Mouse (Mus musculus): ENCODE measurements at regions not wholly inside any gene's neighbourhood (a gene's known extent, or its start where the extent isn't known, plus 50 kb on each side); places are given as distances from the start of the nearest gene placed in this dataset.

DNA sequence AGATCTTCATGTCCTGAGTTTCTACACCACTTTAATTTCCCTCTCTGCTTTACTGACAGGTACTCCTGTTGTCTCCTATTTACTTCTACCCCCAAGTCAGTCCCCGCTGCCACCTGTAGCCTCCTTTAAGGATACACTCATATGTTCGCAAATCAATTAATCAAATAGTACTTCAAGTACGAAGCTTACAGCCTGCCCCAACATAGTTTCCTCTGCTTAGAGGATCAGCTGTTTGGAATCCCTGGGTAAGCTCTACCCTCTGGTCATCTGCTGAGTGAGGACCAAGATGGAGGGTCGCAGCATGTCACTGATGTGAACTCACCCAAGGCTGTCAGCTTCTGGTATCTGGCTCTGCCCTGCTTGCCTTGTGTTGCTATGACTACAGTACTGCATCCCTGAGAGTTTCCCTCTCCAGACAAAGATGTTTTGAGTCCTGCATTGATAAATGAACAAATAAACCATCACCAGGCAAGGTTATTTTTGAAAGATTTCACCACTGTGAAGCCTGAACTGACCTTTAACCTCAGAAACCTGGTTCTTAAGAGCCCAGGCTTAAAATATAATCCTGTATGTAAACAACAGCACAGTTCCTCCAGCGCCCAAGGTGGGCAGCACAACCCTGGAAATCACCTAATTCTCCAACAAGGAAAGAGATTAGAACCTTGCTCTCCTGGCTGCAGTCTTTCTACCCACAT is 159.6 kb upstream of the Foxq1 start:
- WGBS: 70% methylated on average over 5 of the region's 5 CpGs
- Histone ChIP-seq H3K9me3 (replicated peaks; ENCODE audit: control insufficient read depth, low read length) (no peaks in the 10 kb centered on the region), H3K9ac (replicated peaks; ENCODE audit: low read depth, low read length) (no peak overlapping the region), H3K36me3 (replicated peaks; ENCODE audit: control insufficient read depth, insufficient read depth, low read length) (no peaks in the 10 kb centered on the region), H3K4me1 (ENCODE audit: control insufficient read depth, insufficient read depth) (no peaks in the 10 kb centered on the region), H3K4me2 (ENCODE audit: low read depth, low read length) (no peak overlapping the region), H3K27me3 (ENCODE audit: control insufficient read depth, insufficient read depth, low read length) (no peaks in the 10 kb centered on the region), H3K27ac (ENCODE audit: low read depth) (no peak overlapping the region), H3K4me3 (ENCODE audit: low read depth, low read length) (no peak overlapping the region)
- no peak for ATAC-seq (ENCODE audit: insufficient read depth, low read depth)
- TF ChIP-seq EP300 (IDR thresholded peaks at IDR 0.05; ENCODE audit: low read depth): no peak
- no peak for TF ChIP-seq CTCF (IDR thresholded peaks at IDR 0.05; ENCODE audit: low read depth)
- DNase-seq (ENCODE audit: low spot score): no peak

DNA sequence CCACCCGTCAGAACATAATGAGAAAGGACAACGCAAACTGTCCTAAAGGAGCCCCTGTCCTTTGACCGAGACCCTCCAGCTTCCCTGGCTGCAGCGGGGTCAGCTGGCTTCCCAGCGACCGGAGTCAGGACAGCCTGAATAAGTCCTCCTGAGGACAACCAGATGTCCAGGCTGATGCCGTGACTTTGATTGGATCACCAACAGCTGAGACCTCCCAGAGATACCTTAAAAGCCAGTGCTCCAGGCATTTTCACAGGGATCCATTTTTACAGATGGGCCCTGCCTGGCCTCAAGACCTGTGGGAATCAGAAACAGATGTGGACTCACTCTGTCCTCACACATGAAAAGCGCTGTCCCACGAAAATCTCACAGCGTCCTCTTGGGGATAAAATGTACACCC is 158.7 kb upstream of the Foxq1 start:
- Histone ChIP-seq H3K36me3 (replicated peaks; ENCODE audit: control insufficient read depth, insufficient read depth, low read length) (no peaks in the 10 kb centered on the region), H3K27ac (ENCODE audit: low read depth) (no peak overlapping the region), H3K4me3 (ENCODE audit: low read depth, low read length) (no peak overlapping the region), H3K4me1 (ENCODE audit: control insufficient read depth, insufficient read depth) (no peaks in the 10 kb centered on the region), H3K9me3 (replicated peaks; ENCODE audit: control insufficient read depth, low read length) (no peaks in the 10 kb centered on the region), H3K4me2 (ENCODE audit: low read depth, low read length) (no peak overlapping the region), H3K9ac (replicated peaks; ENCODE audit: low read depth, low read length) (no peak overlapping the region), H3K27me3 (ENCODE audit: control insufficient read depth, insufficient read depth, low read length) (no peaks in the 10 kb centered on the region)
- TF ChIP-seq CTCF (IDR thresholded peaks at IDR 0.05; ENCODE audit: low read depth): no peak
- no peak for TF ChIP-seq EP300 (IDR thresholded peaks at IDR 0.05; ENCODE audit: low read depth)
- 62% methylated on average over 10 of the region's 10 CpGs for WGBS
- ATAC-seq (ENCODE audit: insufficient read depth, low read depth) (no peak), DNase-seq (ENCODE audit: low spot score) (no peak)

DNA sequence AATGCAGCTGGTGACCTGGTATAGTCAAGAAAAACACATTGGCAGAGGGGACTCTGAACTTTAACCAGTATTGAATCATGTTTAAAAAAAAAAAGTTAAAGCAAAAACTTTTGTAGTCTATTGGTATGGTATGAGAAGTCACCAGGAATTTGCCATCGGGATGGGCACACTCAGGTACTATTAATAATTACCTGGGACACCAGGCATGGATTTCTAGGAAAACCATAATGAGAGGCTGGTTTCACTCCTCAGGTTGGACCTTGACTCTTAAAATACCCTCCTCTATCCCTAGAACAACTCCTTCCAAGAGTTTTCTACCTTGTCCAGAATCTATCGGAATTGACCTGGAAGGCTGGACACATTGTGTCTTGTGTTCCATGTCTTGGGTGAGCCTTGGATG is 155.5 kb upstream of the Foxq1 start:
- no peaks in the 10 kb centered on the region for H3K27me3 ChIP-seq (ENCODE audit: control insufficient read depth, insufficient read depth, low read length)
- no peaks in the 10 kb centered on the region for H3K4me1 ChIP-seq (ENCODE audit: control insufficient read depth, insufficient read depth)
- no peak for TF ChIP-seq CTCF (IDR thresholded peaks at IDR 0.05; ENCODE audit: low read depth)
- no peak for TF ChIP-seq EP300 (IDR thresholded peaks at IDR 0.05; ENCODE audit: low read depth)
- H3K9ac ChIP-seq (replicated peaks; ENCODE audit: low read depth, low read length): no peak overlapping the region
- no peak overlapping the region for H3K4me2 ChIP-seq (ENCODE audit: low read depth, low read length)
- H3K4me3 ChIP-seq (ENCODE audit: low read depth, low read length): no peak overlapping the region
- ATAC-seq (ENCODE audit: insufficient read depth, low read depth) (no peak), DNase-seq (ENCODE audit: low spot score) (no peak)
- no peaks in the 10 kb centered on the region for H3K9me3 ChIP-seq (replicated peaks; ENCODE audit: control insufficient read depth, low read length)
- WGBS: 94% methylated on average over 2 of the region's 2 CpGs
- H3K36me3 ChIP-seq (replicated peaks; ENCODE audit: control insufficient read depth, insufficient read depth, low read length): no peaks in the 10 kb centered on the region
- H3K27ac ChIP-seq (ENCODE audit: low read depth): no peak overlapping the region

DNA sequence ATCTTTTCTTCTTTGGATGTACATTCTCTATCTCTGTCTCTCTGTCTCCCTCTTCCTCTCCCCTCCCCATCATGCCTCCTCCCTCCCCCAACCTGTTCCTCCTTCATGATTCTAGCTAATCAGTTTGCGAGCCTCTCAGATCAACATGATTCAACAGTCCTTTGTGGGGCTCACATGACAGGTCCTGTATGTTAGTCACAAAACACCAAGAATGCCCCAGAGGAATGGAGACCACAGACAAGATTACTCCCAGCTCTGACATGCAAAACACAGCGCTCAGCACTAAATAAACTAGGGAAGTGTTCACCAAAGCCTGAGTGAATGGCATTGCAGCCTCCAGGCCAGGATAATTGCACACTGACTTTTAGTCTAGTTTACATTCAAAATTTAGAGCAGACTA is 150.6 kb upstream of the Foxq1 start:
- ATAC-seq (ENCODE audit: insufficient read depth, low read depth): no peak
- Histone ChIP-seq H3K9me3 (replicated peaks; ENCODE audit: control insufficient read depth, low read length) (no peaks in the 10 kb centered on the region), H3K27me3 (ENCODE audit: control insufficient read depth, insufficient read depth, low read length) (no peaks in the 10 kb centered on the region), H3K4me1 (ENCODE audit: control insufficient read depth, insufficient read depth) (no peaks in the 10 kb centered on the region), H3K36me3 (replicated peaks; ENCODE audit: control insufficient read depth, insufficient read depth, low read length) (no peaks in the 10 kb centered on the region), H3K27ac (ENCODE audit: low read depth) (no peak overlapping the region), H3K9ac (replicated peaks; ENCODE audit: low read depth, low read length) (no peak overlapping the region), H3K4me3 (ENCODE audit: low read depth, low read length) (no peak overlapping the region), H3K4me2 (ENCODE audit: low read depth, low read length) (no peak overlapping the region)
- no peak for DNase-seq (ENCODE audit: low spot score)
- WGBS: 78% methylated on average over 2 of the region's 2 CpGs
- TF ChIP-seq CTCF (IDR thresholded peaks at IDR 0.05; ENCODE audit: low read depth): no peak
- no peak for TF ChIP-seq EP300 (IDR thresholded peaks at IDR 0.05; ENCODE audit: low read depth)

DNA sequence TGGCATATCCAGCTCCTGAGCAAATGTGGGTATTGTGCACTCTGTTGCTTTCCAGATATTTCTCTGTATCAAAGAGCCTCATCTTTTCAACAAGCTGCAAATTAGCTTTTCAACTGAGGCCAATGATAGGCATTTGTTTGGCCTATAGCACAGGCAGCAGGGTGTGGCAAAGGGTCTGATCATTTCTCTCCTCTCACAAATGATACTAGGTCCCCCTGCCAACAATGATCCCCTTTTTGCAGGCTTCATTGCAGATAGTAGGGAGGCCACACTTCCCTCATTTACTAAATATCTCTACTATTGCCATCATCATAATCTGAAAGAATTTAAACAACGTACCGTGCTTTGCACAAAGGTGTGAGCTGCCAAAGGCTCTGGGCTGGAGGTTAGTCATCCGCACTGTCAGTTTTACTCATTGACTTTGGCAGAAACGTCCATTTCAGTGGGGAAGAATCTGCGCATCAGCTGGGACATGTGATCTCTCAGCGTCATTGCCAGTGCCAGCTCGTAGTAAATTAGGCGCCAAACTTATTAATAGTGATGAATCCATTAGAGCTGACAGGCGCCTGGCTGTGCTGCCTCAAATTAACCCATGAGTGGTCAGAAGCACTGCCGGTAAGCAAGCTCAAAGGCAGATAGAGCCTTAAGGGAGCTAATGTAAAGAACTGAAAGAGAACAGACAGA is 147.4 kb upstream of the Foxq1 start:
- TF ChIP-seq CTCF (IDR thresholded peaks at IDR 0.05; ENCODE audit: low read depth) (no peak), EP300 (IDR thresholded peaks at IDR 0.05; ENCODE audit: low read depth) (no peak)
- Histone ChIP-seq H3K9me3 (replicated peaks; ENCODE audit: control insufficient read depth, low read length) (no peaks in the 10 kb centered on the region), H3K27ac (ENCODE audit: low read depth) (no peak overlapping the region), H3K4me1 (ENCODE audit: control insufficient read depth, insufficient read depth) (no peaks in the 10 kb centered on the region), H3K4me3 (ENCODE audit: low read depth, low read length) (no peak overlapping the region), H3K9ac (replicated peaks; ENCODE audit: low read depth, low read length) (no peak overlapping the region), H3K36me3 (replicated peaks; ENCODE audit: control insufficient read depth, insufficient read depth, low read length) (no peaks in the 10 kb centered on the region), H3K4me2 (ENCODE audit: low read depth, low read length) (no peak overlapping the region), H3K27me3 (ENCODE audit: control insufficient read depth, insufficient read depth, low read length) (no peaks in the 10 kb centered on the region)
- ATAC-seq (ENCODE audit: insufficient read depth, low read depth): no peak
- 45% methylated on average over 10 of the region's 10 CpGs for WGBS
- DNase-seq (ENCODE audit: low spot score): no peak

DNA sequence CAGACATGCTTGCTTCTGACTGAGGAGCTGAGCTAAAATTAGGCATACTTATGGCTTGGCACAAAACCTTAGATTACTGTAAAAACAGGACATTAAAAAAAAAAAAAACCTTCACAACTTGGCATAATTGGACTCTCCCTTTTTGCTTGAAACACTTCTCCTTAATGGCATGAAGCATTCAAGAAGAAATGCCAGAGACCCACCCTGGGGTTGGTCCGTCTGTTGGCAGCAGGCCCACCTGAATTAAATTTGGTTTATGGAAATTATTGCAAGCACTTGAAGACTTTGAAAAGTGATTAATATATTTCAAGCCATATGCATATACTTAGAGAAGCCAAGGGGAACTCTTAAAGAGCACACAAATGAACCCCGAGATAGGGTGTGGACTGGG is 146.8 kb upstream of the Foxq1 start:
- no peaks in the 10 kb centered on the region for H3K9me3 ChIP-seq (replicated peaks; ENCODE audit: control insufficient read depth, low read length)
- no peak overlapping the region for H3K4me2 ChIP-seq (ENCODE audit: low read depth, low read length)
- no peak for DNase-seq (ENCODE audit: low spot score)
- no peak for ATAC-seq (ENCODE audit: insufficient read depth, low read depth)
- no peaks in the 10 kb centered on the region for H3K27me3 ChIP-seq (ENCODE audit: control insufficient read depth, insufficient read depth, low read length)
- H3K27ac ChIP-seq (ENCODE audit: low read depth): no peak overlapping the region
- 68% methylated on average over 2 of the region's 2 CpGs for WGBS
- TF ChIP-seq CTCF (IDR thresholded peaks at IDR 0.05; ENCODE audit: low read depth) (no peak), EP300 (IDR thresholded peaks at IDR 0.05; ENCODE audit: low read depth) (no peak)
- H3K4me3 ChIP-seq (ENCODE audit: low read depth, low read length): no peak overlapping the region
- no peaks in the 10 kb centered on the region for H3K36me3 ChIP-seq (replicated peaks; ENCODE audit: control insufficient read depth, insufficient read depth, low read length)
- no peaks in the 10 kb centered on the region for H3K4me1 ChIP-seq (ENCODE audit: control insufficient read depth, insufficient read depth)
- H3K9ac ChIP-seq (replicated peaks; ENCODE audit: low read depth, low read length): no peak overlapping the region
